Mouse (Mus musculus): Measurements from ENCODE around the gene Stum.
A peak's percentile ranks its signal among the peaks of the same experiment; 100 is the strongest.
"Not testable (repeated sequence)": the region's sequence is repeated elsewhere in the genome, so short reads cannot be mapped to it uniquely, and the experiment has no call there.

Stum gene

GRCm38 (mm10) chr1:180403694-180404606 lies 79.4 kb downstream of the Stum start:
- peak; percentile 51 to 72 for DNase-seq

GRCm38 (mm10) chr1:180403357-180403693 lies 80.0 kb downstream of the Stum start:
- DNase-seq, result peak in 1 of 2 experiments; percentile 29

GRCm38 (mm10) chr1:180402481-180403081 lies 80.7 kb downstream of the Stum start:
- peak in 1 of 2 experiments; percentile 37 for DNase-seq

GRCm38 (mm10) chr1:180401725-180402124 lies 81.6 kb downstream of the Stum start:
- DNase-seq, result no peak

- no peak for DNase-seq
These were observed 82.4 kb downstream of the Stum start for GRCm38 (mm10) chr1:180400691-180401455.

GRCm38 (mm10) chr1:180398446-180398845 lies 84.9 kb downstream of the Stum start:
- no peak for DNase-seq

- DNase-seq, result no peak
These were observed 85.6 kb downstream of the Stum start for GRCm38 (mm10) chr1:180397734-180398133.

- DNase-seq, result peak in 1 of 2 experiments; percentile 52
These were observed 89.4 kb downstream of the Stum start for GRCm38 (mm10) chr1:180393873-180394272.

- DNase-seq, result no peak
These were observed 90.1 kb downstream of the Stum start for GRCm38 (mm10) chr1:180393017-180393797.

GRCm38 (mm10) chr1:180392137-180392798 lies 91.0 kb downstream of the Stum start:
- no peak for DNase-seq

- no peak for DNase-seq
These were observed 91.7 kb downstream of the Stum start for GRCm38 (mm10) chr1:180391575-180391945.

- no peak for DNase-seq
These were observed 92.3 kb downstream of the Stum start for GRCm38 (mm10) chr1:180390746-180391574.

GRCm38 (mm10) chr1:180390321-180390731 lies 93.0 kb downstream of the Stum start:
- DNase-seq, result no peak

- not testable (repeated sequence) for DNase-seq
These were observed 94.0 kb downstream of the Stum start for GRCm38 (mm10) chr1:180389213-180389760.

GRCm38 (mm10) chr1:180388481-180388880 lies 94.8 kb downstream of the Stum start:
- no peak for DNase-seq

- DNase-seq, result no peak
These were observed 95.4 kb downstream of the Stum start for GRCm38 (mm10) chr1:180387750-180388480.

- peak; percentile 99 to 100 for DNase-seq
These were observed 96.2 kb downstream of the Stum start for GRCm38 (mm10) chr1:180386951-180387749.

GRCm38 (mm10) chr1:180385308-180385707 lies 98.0 kb downstream of the Stum start:
- DNase-seq, result no peak

- no peak for DNase-seq
These were observed 98.8 kb downstream of the Stum start for GRCm38 (mm10) chr1:180384486-180384885.
